Mouse (Mus musculus) intestine, postnatal 0 days (tissue): ENCODE measurements at regions not wholly inside any gene's neighbourhood (a gene's known extent, or its start where the extent isn't known, plus 50 kb on each side); places are given as distances from the start of the nearest gene placed in this dataset.

ENCODE experiments used
- ATAC-seq: fragments of 200-750 bp; cut with Nextera tagmentation; 2 replicates; pipeline ENCODE4 v1.8.0; 2017; ENCODE audit warnings: mild to moderate bottlenecking, moderate TSS enrichment, moderate library complexity
- H3K27ac ChIP-seq: fragments of 300-500 bp; sonication (generic); 2 replicates; pipeline ENCODE4 v1.5.1; 2014; ENCODE audit warnings: mild to moderate bottlenecking, low read depth, low read length, moderate library complexity
- H3K27me3 ChIP-seq: fragments of 300-500 bp; sonication (generic); replicated peaks from 2 replicates; pipeline ENCODE4 v1.6.1; 2014; ENCODE audit warnings: low read length, mixed read lengths; ENCODE audit not compliant: control insufficient read depth, insufficient read depth
- H3K36me3 ChIP-seq: fragments of 300-500 bp; sonication (generic); 2 replicates; pipeline ENCODE4 v1.6.1; 2014; ENCODE audit warnings: mild to moderate bottlenecking, moderate library complexity; ENCODE audit not compliant: control insufficient read depth, insufficient read depth
- H3K4me1 ChIP-seq: fragments of 300-500 bp; sonication (generic); replicated peaks from 2 replicates; pipeline ENCODE4 v1.6.1; 2014; ENCODE audit warnings: antibody characterized with exemption, low read length, mixed read lengths; ENCODE audit not compliant: control insufficient read depth, insufficient read depth
- H3K4me2 ChIP-seq: fragments of 300-500 bp; sonication (generic); replicated peaks from 2 replicates; pipeline ENCODE4 v1.6.1; 2014; ENCODE audit warnings: low read depth, mild to moderate bottlenecking, moderate library complexity
- H3K4me3 ChIP-seq: fragments of 300-500 bp; sonication (generic); 2 replicates; pipeline ENCODE4 v1.5.1; 2014; ENCODE audit warnings: low read depth, low read length
- H3K9ac ChIP-seq: fragments of 300-500 bp; sonication (generic); 2 replicates; pipeline ENCODE4 v1.6.1; 2014; ENCODE audit warnings: mild to moderate bottlenecking, low read depth, low read length
- H3K9me3 ChIP-seq: fragments of 300-500 bp; sonication (generic); 2 replicates; pipeline ENCODE4 v1.6.1; 2016; ENCODE audit warnings: mixed run types; ENCODE audit not compliant: control insufficient read depth
- CTCF ChIP-seq: sonication (generic); IDR thresholded peaks from 2 replicates; pipeline ENCODE4 v1.5.1; 2016; ENCODE audit warnings: low read depth, mild to moderate bottlenecking, control low read depth, antibody characterized with exemption, moderate library complexity
- WGBS: fragments of 180-500 bp; shearing (Covaris S2); extraction: QIAGEN DNeasy Blood & Tissue Kit; methylation state at CpG from one replicate; pipeline ENCODE4 v1.1.7; 2014; 5-methylcytosine and 5-hydroxymethylcytosine counted together

DNA sequence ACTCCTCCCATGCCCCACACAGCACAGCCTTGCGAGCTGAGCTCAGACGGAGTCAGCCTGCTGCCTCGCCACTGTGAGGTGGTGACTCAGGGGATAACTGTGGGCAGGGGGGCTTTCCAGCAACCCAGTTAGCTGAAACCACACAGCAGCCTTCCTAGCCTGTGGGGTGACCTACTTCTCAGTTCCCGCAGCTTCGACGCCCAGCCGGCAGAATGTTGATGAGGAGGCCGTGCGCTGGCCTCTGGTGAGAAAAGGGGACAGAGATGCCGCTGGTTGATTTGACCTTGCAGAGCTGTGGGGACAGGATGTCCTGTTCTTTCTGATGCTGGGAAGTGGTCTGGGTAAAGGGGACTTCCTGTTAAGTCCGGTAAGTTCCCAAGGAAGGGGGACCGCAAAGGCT lies 143.2 kb upstream of the Id2 start:
- no peak overlapping the region for H3K27ac ChIP-seq
- no peak overlapping the region for H3K4me3 ChIP-seq
- no peaks in the 10 kb centered on the region for H3K4me1 ChIP-seq
- no peak for TF ChIP-seq CTCF
- no peak overlapping the region for H3K4me2 ChIP-seq
- no peak for ATAC-seq
- 60% methylated on average over 12 of the region's 12 CpGs for WGBS
- H3K27me3 ChIP-seq, result no peaks in the 10 kb centered on the region
- H3K9ac ChIP-seq, result no peak overlapping the region
- H3K9me3 ChIP-seq, result no peaks in the 10 kb centered on the region
- H3K36me3 ChIP-seq, result no peaks in the 10 kb centered on the region

DNA sequence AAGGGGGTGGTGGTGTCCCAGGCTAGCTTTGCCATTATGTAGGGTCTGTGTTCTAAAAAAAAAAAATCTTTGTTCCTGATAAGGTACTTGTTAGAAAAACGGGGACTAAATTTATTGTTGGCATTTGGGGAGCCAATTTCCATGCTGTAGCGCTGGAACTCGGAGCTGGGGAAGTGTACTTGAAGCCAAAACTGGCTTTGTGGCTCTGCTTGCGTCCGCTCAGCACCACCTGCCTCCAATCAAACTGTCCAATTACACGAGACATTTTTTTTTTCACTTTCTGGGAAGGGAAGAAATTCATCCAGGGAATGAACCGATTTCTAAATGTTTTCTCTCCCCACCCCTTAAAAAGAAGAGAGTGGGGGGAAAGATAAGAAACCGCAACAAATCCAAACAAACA lies 138.1 kb upstream of the Id2 start:
- H3K27ac ChIP-seq, result no peak overlapping the region
- H3K4me2 ChIP-seq, result no peak overlapping the region
- H3K9ac ChIP-seq, result no peak overlapping the region
- H3K36me3 ChIP-seq, result no peaks in the 10 kb centered on the region
- H3K9me3 ChIP-seq, result no peaks in the 10 kb centered on the region
- no peaks in the 10 kb centered on the region for H3K27me3 ChIP-seq
- H3K4me1 ChIP-seq, result no peaks in the 10 kb centered on the region
- ATAC-seq, result no peak
- H3K4me3 ChIP-seq, result no peak overlapping the region
- WGBS, result 45% methylated on average over 8 of the region's 8 CpGs
- no peak for TF ChIP-seq CTCF

DNA sequence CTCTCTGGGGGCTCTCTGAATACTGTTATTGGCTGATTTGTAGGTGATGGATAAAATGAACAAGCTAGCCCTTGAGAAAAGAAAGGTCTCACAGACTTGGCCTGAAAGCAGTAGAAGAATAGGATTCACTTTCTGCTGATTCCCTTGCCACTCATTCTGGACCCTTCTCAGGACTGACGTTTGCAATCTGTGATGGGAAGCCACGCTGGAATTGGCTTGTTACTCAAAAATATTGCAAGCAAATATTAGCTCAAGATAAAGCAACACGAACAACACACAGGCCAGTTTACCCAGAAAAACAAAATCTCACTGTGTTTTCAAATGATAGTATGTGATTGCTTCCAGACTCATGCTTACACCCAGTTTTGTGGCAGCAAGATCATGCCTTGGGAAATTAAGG lies 137.7 kb upstream of the Id2 start:
- no peak overlapping the region for H3K27ac ChIP-seq
- 44% methylated on average over 3 of the region's 3 CpGs for WGBS
- ATAC-seq, result no peak

DNA sequence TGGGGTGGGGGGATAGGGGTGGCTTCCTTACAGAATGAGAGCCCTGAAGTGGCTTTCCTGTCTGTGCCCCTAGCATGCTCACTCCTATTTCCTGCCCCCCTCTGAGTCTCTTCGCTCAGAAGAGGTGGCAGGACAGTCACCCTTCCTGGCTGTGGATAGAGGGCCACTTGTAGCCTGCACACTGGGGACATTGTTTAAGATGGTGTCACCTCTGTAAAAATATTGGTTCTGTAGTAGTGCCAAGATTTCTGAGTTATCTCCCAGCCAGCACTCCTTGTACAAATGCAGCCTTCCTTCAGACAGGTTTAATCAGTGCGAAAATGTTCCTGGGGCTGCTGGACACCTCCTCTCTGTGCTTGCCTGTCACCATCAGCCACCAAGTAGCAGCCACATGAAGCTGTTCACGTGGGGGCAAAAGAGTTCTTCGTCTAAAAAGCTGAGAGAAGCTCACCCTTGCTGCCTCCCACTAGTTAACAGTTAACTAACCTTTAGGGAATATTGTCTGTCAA lies 136.1 kb upstream of the Id2 start:
- Histone ChIP-seq H3K27me3 (no peaks in the 10 kb centered on the region), H3K4me2 (no peak overlapping the region), H3K4me3 (no peak overlapping the region), H3K9me3 (no peaks in the 10 kb centered on the region), H3K9ac (no peak overlapping the region), H3K36me3 (no peaks in the 10 kb centered on the region), H3K27ac (no peak overlapping the region), H3K4me1 (no peaks in the 10 kb centered on the region)
- WGBS, result 56% methylated on average over 4 of the region's 4 CpGs
- no peak for ATAC-seq
- no peak for TF ChIP-seq CTCF

More for the DNA sequence above, 137.7 kb upstream of the Id2 start:
- no peak overlapping the region for H3K4me3 ChIP-seq
- no peak for TF ChIP-seq CTCF
- H3K36me3 ChIP-seq, result no peaks in the 10 kb centered on the region
- H3K4me2 ChIP-seq, result no peak overlapping the region
- no peak overlapping the region for H3K9ac ChIP-seq
- H3K9me3 ChIP-seq, result no peaks in the 10 kb centered on the region
- no peaks in the 10 kb centered on the region for H3K4me1 ChIP-seq
- H3K27me3 ChIP-seq, result no peaks in the 10 kb centered on the region

DNA sequence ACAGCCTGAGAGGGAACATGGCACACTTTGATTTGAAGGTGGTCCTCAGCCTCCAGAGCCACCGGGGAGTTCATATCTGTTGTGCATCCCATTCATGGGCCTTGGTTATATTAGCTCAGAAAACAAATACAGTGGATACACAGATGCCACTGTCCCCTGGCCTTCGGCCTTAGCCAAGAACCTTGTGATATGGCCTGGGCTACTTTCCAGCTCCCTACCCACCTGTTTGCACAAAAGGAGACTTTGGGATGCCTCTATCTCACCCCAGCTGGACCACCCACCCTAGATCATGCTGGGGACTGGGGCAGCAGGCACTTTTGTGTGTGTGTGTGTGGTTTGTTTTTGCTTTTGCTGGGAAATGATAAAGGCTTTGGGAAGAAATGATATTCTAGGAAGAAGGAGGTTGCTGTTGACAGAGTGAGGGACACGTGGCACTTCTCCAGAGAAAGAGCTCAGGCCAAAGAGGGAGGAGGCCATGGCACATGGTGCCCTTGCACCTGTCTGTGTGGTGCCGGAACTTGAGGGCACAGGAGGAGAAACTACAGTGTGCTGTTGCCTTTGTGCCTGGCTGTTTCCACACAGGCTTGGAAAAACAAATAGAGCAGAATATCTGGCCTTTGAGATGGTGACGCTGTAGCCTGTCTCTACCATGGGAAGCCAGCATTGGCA lies 135.6 kb upstream of the Id2 start:
- Histone ChIP-seq H3K36me3 (no peaks in the 10 kb centered on the region), H3K4me1 (no peaks in the 10 kb centered on the region), H3K4me3 (no peak overlapping the region), H3K4me2 (no peak overlapping the region), H3K27me3 (no peaks in the 10 kb centered on the region), H3K9ac (no peak overlapping the region), H3K9me3 (no peaks in the 10 kb centered on the region), H3K27ac (no peak overlapping the region)
- ATAC-seq, result no peak
- WGBS, result 72% methylated on average over 5 of the region's 5 CpGs
- TF ChIP-seq CTCF, result no peak

DNA sequence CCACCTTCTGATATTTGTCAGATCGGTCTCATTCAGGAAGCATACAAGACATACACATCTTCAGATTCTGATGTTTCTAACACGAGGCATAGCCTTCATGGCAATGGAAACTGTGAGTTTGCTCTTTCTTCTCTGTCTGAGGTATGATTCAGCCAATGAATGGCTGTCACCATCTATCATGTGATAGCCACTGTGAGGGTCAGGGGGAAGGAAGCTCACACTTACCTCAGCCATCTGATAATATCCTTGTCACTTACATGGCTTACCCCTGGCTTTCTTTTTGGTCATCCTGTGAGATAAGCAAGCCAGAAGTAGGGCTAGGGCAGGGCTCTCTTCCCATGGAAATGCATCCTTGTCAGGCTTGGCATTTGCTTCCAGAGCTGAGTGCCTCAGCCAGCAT lies 131.8 kb upstream of the Id2 start:
- no peak overlapping the region for H3K4me2 ChIP-seq
- WGBS, result 86% methylated on average over 2 of the region's 2 CpGs
- no peaks in the 10 kb centered on the region for H3K4me1 ChIP-seq
- H3K4me3 ChIP-seq, result no peak overlapping the region
- no peak for ATAC-seq
- H3K27ac ChIP-seq, result no peak overlapping the region
- no peak for TF ChIP-seq CTCF
- no peaks in the 10 kb centered on the region for H3K9me3 ChIP-seq
- H3K36me3 ChIP-seq, result no peaks in the 10 kb centered on the region
- no peaks in the 10 kb centered on the region for H3K27me3 ChIP-seq
- H3K9ac ChIP-seq, result no peak overlapping the region

DNA sequence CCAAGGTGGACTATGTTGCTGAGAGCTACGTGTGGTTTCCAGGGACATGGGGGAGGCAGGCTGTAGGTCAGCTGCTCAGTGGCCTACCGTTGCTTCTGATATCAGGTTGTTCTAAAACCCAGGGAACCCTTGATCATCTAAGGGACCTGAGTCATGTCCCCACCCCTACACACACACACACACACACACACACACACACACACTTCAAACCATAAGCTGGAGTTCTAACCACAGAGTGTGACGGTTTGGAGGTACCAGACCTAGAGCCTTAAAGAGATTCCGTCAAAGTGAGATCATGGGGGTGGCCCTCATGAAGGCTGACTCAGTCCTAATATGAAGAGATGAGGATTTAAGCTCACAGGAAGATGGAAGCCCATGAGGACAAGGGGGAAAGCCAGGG lies 130.8 kb upstream of the Id2 start:
- H3K27ac ChIP-seq, result no peak overlapping the region
- no peaks in the 10 kb centered on the region for H3K27me3 ChIP-seq
- WGBS, result 95% methylated on average over 4 of the region's 4 CpGs
- no peaks in the 10 kb centered on the region for H3K9me3 ChIP-seq
- no peak for ATAC-seq
- H3K9ac ChIP-seq, result no peak overlapping the region
- H3K4me1 ChIP-seq, result no peaks in the 10 kb centered on the region
- TF ChIP-seq CTCF, result no peak
- H3K4me2 ChIP-seq, result no peak overlapping the region
- H3K4me3 ChIP-seq, result no peak overlapping the region
- H3K36me3 ChIP-seq, result no peaks in the 10 kb centered on the region
